Mouse (Mus musculus): ENCODE data around the gene Slc50a1.

Gene Slc50a1

DNA sequence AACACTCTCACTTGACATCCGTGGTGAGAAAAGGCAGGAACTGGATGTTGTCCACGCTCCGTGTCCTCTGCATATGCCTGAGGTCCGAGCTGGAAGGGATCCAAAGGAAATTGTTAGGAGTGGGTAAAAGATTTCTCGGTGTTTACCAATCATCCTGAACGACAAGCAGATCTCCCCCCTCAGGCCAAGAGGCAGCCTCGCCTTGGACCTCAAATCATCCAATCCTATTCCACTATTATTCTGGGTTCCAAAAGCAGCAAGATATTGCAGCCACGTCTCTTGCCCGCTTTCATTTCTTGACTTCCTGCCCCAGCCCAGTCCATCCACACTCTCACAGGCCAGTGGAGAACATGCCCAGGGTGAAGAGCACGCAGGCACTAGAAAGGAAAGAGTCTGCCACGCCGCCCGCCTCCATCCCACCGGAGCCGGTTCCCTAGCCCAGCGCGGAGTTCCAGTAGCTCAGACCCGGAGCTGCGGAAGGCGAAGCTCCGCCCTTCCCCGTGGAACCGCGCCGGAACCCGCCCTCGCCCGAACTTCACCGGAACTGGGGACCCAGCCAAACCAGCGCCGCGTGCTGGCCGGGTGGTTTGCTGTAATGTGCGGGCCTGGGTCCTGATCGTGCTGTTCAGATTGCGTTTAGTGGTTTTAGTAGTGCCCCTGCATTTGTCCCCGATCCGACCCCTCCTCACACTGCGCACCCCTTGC, at the start of gene Slc50a1:
Slc50a1 (minus strand) TSS at position 520 of the 705 bp plus-strand sequence.
- peak; percentile 88 to 92 for DNase-seq

DNA sequence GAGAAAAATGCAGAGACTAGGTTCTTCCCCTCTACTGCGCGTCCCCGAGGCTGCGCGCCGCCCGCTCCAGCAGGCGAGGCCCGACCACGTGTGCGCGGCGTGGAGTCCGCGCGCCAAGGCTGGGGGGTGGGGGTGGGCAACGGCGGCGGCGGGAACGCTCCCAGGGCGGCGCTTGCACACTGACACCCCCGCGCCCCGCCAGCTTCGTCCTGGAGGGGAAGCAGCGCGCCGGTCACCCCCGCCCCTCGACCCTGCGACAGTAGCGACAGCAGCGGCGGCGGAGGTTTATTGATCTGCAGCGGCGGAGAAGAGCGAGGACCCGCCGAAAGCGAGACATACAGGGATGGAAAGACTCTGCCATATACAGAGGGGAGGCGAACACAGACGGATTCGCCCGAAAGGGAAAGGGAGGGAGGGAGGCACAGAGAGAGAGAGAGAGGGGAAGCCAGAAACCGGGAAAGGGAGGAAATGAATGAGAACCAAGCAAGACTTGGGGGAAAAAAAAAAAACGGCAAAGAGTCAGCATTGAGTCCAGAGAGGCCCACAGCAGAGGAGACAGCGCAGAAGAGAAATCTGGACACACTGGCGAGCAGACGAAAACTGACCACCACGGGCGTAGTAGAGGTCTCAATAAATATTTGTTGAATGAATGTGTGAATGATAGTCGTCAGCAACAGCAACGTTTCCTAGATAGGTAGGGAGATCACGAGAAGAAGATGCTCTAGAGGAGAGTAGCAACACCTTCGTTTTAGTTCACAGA, 49.4 kb upstream of the Slc50a1 start:
- no peak for DNase-seq

DNA sequence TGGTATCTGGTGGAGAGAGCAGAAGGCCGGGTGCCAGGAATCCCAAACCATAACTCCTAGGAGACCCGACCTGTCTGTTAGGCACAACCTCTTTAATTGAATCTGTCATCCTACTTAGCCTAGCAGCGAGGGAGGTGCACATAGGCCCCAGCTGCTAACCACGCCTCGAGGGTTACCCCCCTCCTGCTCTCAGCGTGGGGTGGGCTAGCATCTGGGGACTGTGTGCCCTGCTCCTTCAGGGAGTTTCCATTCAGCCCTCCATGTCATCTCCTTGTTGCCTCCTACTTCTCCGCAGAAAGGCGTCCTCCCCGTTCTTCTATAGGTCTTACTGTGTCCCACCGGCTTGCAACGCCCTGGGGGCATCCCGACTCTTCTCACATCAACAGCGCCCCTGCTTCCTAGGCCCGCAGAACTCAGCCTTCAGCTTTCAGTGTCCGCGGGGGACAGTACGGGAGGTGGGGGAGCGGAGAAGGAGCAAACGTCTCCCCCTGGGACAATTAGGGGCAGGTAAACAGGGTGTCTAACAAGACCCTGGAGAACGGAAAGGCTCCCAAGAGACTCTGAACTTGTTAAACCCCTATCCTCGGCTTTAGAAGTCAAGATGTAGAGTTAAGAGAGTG, 48.7 kb upstream of the Slc50a1 start:
- DNase-seq = no peak

GRCm38 (mm10) chr3:89318316-89318715, 47.9 kb upstream of the Slc50a1 start:
- DNase-seq = no peak

DNA sequence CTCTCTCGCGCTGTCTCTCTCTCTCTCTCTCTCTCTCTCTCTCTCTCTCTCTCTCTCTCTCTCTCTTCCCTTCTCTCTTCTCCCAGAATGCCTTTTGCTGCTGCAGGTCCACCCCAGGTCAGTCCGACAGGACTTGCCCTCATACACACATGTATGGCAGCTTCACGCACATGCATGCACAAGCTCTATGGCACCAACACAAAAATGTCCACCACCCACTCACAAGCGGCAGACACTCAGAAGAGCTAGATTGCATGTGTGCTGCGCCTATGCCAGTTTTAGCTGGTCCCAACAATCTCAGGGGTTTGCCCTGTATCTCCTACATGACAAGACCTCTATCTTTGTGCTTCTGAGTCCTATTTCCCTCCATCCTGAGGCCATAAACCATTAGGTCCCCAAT, 46.9 kb upstream of the Slc50a1 start:
- no peak for DNase-seq

- DNase-seq = peak; percentile 90 to 93
Measured at GRCm38 (mm10) chr3:89316833-89317232, 46.5 kb upstream of the Slc50a1 start.

DNA sequence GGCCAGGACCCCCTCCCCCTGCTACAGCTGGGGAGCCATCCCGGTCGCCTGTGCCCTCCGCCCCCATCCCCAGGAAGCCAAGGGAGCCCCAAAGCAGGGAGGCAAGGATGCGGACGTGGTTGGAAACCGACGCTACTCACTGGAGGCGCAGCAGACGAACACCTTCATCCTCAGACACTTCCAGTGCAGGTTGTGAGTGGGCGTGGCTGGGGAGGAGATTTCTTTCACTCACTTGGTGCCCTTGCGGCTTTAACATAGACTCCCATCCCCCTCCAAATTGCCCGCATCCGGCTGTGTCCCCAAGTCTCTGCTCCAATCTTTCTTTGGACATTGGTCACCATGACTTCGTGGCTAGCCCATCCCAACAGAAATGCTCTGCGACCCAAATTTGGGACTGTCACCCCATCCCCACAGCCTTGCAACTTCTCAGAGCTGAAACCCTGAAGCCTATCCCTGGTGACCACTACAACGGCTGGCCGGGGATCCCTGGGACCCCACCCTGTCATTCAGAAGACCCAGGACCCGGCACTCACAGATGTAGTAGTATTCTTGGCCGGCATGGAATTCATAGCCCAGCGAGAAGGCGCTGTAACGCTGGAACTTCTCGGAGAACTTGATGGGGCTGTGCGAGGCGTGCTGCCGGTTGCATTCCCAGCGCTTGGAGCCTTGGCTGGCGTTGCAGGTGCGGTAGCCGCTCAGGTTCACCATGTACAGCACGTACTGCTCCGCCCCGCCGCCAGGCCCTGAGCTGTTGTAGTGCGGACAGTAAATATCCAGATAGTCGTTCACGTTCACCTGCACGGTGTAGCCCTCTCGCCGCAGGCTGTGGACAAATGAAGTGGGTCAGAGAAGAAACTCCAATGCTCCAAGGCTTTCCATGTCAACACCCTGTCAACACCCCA, 45.8 kb upstream of the Slc50a1 start:
- DNase-seq = peak in 1 of 2 experiments; percentile 51

DNA sequence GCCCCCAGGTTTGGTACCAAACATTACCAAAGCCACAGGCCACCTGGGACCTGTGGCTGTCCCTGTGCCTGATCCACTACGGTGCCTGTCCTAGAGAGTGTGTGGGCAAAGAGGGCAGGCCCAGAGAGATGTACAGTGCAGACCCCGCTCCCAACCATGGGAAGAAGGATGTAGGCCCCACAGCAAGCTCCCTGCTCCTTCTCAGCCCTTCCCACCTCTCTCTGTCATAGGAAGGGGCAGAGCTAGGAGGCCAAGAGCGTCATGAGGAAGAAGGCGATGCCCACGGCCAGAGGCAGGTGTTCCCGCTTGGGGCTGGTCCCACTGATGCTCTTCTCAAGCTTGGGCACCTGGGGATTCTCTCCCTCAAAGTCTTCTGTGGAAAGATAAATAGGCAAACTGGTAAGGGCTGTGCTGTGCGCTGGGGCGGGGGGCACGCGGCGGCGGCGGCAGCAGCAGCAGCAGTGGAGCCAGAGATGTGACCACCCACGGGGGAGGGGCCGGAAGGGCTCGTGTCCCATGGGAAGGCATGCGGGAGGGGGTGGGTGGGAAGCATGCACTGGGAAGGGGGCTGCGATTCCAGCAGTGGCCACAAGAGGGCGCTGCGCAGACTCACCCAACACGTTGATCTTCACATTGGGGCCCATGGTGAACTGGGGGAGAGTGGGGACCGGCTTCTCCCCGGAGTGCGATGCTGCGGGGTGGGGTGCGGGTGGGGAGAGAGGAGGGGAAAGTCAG, 45.0 kb upstream of the Slc50a1 start:
- peak; percentile 87 to 91 for DNase-seq

GRCm38 (mm10) chr3:89314791-89315190, 44.4 kb upstream of the Slc50a1 start:
- DNase-seq = peak in 1 of 2 experiments; percentile 45

GRCm38 (mm10) chr3:89314340-89314739, 44.0 kb upstream of the Slc50a1 start:
- no peak for DNase-seq

DNA sequence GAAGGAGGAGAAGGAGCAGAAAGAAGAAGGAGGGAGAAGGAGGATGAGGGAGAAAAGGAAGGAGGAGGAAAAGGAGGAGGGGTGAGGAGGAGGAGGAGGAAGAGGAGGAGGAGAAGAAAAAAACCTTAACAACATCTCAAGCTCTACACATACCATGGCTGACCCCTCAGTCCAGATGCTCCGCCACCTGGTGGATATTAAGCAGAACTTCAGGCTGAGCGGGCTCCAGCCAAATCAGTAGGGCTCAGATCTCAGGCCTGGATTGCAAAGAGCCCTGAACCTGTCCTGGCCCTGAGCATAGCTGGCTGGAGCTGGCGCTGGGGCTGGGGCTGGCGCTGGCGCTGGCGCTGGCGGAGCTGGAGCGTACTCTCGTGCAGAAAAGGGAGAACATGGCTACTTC, 37.7 kb upstream of the Slc50a1 start:
- DNase-seq = peak; percentile 75 to 83

DNA sequence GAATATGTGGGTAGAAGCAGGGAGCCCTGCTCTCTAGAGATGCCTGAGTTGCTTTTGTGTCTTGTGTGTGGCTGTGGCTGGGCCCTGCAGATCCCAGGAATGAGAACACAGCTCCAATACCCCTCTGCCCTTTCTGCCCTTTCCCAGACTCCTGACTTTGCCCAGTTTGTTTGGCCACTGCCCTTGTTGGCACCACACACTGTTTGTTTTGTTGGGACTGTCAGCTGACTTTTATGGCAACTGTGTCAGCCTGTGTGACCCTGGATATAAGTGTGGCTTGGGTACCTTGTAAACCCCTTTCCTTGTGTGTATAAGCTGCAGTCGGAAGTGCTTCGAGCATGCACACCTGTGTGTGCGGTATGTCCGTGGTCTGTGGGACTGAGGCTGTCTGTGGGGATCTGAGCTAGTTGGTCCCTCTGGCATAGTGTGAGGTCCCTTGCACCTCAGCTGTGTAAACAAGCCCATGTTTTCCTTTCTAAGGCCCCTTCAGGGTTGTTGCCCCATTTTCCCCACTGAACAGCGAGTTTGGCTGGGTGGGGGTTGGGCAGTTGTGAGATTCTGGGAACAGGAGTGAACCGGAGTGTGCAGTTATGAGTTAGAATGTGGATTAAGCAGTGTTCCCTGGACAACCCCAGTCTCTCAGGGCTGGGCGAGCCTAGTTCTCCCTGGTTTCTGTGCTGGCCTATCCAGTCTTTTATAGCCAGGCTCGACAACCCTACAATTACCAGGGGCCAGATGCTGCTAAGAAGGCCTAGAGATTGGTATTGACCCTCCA, 35.4 kb upstream of the Slc50a1 start:
- peak; percentile 61 to 72 for DNase-seq

GRCm38 (mm10) chr3:89305105-89305504, 34.7 kb upstream of the Slc50a1 start:
- peak in 1 of 2 experiments; percentile 62 for DNase-seq

GRCm38 (mm10) chr3:89304440-89304839, 34.1 kb upstream of the Slc50a1 start:
- DNase-seq = no peak

GRCm38 (mm10) chr3:89300514-89300913, 30.1 kb upstream of the Slc50a1 start:
- DNase-seq = no peak

GRCm38 (mm10) chr3:89300071-89300470, 29.7 kb upstream of the Slc50a1 start:
- DNase-seq = peak in 1 of 2 experiments; percentile 74

DNA sequence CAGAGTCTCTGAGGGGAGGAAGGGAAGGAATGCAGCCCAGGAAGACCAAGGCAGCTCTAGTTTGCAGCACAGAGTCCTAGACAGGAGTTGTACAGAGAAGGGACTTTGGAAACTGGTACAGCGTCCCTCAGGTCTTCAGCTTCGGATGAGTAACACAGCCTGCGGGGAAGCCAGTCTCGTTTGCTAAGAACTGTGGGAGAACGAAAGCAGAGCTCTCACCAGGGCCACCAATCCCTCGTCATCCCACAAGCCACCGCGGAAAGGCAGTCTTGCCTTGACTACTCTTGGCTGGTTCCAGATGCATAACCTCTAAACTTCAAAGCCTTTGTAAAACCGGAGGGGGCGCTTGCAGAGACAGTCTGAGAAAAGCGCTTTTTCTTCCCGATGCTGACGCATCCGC, 29.1 kb upstream of the Slc50a1 start:
- peak; percentile 61 to 76 for DNase-seq

DNA sequence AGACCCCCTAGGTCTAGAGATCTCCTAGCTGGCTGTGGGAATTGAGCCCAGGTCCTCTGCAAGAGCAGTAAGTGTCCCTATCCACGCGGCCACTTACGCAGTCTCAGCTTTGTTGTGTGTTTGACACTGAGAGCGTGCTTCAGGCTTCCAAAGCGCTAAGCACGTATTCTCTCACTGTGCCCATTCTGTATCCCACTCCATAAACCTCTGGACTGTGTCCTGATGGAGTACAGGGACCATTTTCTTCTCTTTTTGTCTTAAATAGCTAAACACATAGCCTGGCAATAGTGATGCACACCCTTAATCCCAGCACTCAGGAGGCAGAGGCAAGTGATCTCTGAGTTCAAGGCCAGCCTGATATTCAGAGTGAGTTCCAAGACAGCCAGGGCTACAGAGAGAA, 28.5 kb upstream of the Slc50a1 start:
- DNase-seq = no peak

DNA sequence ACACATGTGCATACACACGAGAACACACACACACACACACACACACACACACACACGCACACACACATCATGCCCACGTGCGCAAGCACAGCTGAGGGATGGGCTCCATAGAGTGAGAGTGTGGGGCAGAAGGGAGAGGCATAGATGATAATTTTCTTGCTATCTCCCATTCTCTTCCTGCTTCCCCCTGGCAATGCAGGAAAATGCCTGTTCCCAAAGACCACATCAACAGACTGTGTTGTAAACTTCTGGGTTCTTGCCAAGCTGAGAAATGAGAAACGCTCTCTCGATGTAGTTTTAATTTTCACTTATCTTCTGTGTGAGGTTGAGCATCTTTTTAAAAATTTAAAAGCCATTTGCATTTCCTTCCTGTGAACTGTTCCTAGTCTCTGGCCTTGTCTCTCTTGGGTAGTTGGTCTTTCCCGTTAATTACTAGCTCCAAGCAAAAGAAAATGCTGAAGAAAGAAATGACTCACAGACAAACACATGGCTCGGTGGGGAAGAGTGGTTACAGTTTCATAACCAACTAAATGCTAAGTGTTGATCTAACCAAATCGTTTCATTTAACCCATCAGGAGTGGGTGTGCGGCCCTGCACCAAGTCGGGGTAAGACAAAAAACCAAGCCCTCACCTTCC, 26.5 kb upstream of the Slc50a1 start:
- no peak for DNase-seq

DNA sequence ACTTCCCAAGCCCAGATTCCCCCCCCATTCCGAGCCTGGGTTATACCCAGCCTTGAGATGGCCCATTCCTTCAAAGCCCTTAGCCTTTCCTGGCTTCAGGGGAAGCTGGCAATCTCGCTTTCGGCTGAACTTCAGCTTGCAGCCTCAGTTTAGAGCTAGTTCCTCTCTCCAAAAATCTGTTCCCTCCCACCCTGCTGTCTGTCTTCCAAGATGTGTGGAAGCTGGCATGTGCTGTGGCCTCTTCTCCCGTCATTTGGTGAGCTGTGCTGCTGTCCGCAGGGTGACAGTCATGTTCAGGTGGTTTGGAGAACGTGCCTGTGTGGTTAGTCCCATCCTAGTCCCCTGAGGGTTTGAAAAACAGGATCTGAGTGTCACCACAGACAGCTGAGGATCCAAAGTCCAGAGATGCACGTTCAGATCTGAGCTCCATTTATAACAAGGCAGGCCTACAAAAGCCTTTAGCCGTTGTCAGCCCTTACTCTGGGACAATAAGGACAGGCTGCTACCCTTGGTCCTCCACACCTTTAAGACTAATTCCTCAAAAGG, 25.4 kb upstream of the Slc50a1 start:
- DNase-seq = no peak

Measured in kidney, postnatal 25 days (tissue).